Mouse (Mus musculus): Measurements from ENCODE around the gene 4921511M17Rik. TPM values are rescaled to one million over a fixed set of nuclear protein-coding genes. Genes with fewer than 3 reads are reported as not detected.
A peak's percentile ranks its signal among the peaks of the same experiment; 100 is the strongest.
"Not testable (repeated sequence)": the region's sequence is repeated elsewhere in the genome, so short reads cannot be mapped to it uniquely, and the experiment has no call there.

4921511M17Rik gene
- not detected for total RNA-seq (2021)
- long read RNA-seq, experiment 1: 0 reads
- long read RNA-seq, experiment 2: 0 reads

DNA sequence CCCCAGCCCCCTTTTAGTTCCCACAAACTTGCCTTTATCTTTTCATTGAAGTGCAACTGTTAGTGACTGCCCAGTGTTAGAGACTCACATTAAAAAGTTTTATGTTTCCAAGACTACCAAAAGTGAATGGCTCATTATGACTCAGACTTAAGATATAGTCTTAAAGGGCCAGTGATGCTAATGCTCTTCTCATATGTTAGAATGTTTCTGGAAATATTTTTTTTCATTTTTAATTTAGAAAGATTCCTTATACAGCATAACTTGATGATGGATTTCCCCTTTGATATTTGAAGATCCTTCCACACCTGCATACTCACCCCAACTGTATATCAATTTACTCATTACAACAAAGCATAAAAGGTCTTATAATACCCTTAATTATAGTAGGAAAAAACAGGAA lies at the start of gene 4921511M17Rik:
Gene 4921511M17Rik, minus strand, starts transcription at position 101 of the 400 bp plus-strand sequence.
- DNase-seq (ENCODE audit: low spot score in 2 of 2); intact Hi-C loops (cut with DNase I): not testable (repeated sequence)

DNA sequence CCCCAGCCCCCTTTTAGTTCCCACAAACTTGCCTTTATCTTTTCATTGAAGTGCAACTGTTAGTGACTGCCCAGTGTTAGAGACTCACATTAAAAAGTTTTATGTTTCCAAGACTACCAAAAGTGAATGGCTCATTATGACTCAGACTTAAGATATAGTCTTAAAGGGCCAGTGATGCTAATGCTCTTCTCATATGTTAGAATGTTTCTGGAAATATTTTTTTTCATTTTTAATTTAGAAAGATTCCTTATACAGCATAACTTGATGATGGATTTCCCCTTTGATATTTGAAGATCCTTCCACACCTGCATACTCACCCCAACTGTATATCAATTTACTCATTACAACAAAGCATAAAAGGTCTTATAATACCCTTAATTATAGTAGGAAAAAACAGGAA lies 21.3 kb upstream of the 4921511M17Rik start, which contains the start of gene Gm10057:
Gene Gm10057, minus strand, starts transcription at position 101 of the 400 bp plus-strand sequence.
- not testable (repeated sequence) for DNase-seq (ENCODE audit: low spot score in 2 of 2)

DNA sequence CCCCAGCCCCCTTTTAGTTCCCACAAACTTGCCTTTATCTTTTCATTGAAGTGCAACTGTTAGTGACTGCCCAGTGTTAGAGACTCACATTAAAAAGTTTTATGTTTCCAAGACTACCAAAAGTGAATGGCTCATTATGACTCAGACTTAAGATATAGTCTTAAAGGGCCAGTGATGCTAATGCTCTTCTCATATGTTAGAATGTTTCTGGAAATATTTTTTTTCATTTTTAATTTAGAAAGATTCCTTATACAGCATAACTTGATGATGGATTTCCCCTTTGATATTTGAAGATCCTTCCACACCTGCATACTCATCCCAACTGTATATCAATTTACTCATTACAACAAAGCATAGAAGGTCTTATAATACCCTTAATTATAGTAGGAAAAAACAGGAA lies 21.1 kb downstream of the 4921511M17Rik start, which contains the start of gene Samt1:
Gene Samt1, minus strand, starts transcription at position 101 of the 400 bp plus-strand sequence.
- DNase-seq (ENCODE audit: low spot score in 2 of 2); intact Hi-C loops (cut with DNase I): not testable (repeated sequence)

More for the DNA sequence above, 21.3 kb upstream of the 4921511M17Rik start, which contains the start of gene Gm10057:
- intact Hi-C loops (cut with DNase I): not testable (repeated sequence)

DNA sequence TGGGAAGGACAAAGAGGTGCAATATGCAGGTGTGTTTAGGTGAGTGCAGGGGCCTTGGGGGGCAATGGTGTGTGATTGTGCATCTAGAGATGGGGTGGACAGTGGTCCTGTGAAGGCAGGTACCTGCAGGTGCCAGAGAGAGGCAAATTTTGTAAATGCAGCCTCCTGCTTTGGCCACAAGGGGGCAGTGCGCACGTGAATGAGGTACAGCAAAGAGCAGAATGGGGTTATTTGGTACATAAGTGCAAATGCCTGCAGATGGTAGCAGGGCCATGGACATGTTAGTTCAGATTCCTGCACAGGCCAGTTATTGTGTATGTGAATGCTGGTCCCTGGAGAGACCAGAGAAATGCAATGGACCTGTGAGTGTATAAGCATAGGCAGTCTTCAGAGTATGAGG lies 56.7 kb downstream of the 4921511M17Rik start:
- intact Hi-C loops (cut with DNase I); DNase-seq (ENCODE audit: low spot score in 2 of 2): not testable (repeated sequence)

DNA sequence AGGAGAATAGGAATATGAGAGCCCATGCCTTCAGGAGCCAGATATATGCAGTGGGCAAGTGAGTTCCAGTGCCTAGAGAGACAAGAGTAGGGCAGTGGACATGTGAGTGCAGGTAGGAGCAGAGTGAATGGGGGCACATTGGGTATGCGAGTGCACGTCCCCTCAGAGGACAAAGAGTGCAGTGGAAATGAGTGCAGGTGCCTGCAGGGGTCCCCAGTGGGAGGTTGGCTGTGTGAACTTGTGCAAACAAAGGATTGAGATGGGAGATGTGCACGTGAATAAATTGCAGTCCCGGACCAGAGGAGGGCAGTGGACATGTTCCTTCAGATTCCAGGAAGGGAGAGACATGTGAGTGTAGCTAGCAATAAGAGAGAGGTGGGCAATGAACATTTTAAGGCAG lies 57.2 kb downstream of the 4921511M17Rik start:
- intact Hi-C loops (cut with DNase I); DNase-seq (ENCODE audit: low spot score in 2 of 2): not testable (repeated sequence)

DNA sequence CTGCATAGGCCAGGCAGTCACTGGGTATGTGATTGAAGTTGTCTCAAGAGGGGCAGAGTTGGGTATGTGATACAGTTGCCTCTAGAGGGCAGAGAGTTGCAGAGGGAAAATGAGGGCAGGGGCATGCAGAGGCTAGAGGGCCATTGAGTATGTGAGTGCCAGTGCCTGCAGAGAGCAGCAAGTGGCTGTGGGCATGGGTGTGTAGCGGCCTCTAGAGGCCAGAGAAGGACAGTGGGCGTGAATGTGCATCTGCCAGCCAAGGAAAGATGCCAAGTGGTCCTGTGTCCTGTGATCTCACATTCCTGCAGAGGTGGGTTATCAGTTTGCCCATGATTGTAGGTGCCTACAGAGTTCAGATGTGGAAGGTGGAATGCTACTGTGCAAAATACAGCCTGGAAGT lies 59.2 kb downstream of the 4921511M17Rik start:
- DNase-seq (ENCODE audit: low spot score in 2 of 2): peak in 1 of 2 experiments; percentile 2
- intact Hi-C loops (cut with DNase I): no loop called here

Other genes with a start within 250 kb of the 4921511M17Rik start
- gene Spin2c, start 201.6 kb downstream of the 4921511M17Rik start, total RNA-seq (2021): 1 to 10 TPM; 5.8 to 7.0 TPM
- gene Samt1, start 21.2 kb downstream of the 4921511M17Rik start, total RNA-seq (2021): not detected
- gene Gm10057, start 21.2 kb upstream of the 4921511M17Rik start, total RNA-seq (2021): not detected
- not detected for gene Gm15140, start 86.9 kb upstream of the 4921511M17Rik start, total RNA-seq (2021)

All from left cerebral cortex, postnatal 14 days (tissue).